Mouse (Mus musculus): ENCODE results near the gene G6pdx.

DNA sequence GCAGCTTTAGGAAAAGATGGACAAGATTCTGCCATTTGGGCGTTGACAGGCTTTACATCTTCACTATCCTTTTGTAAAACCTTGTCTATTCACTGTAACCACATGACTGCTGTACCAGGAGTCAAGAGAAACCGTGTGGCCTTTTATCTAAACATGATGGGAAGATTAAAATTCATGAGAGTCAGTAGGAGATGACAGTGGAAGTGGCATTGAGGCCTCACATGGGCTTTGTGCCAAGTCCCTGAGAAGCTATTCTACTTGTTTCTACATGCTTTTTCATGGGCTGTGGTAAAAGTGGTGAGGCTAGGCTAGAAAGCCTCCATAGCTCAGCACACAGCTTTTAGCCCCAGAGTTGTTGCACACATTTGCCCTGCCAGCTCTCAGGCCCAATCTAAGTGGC is 20.7 kb downstream of the G6pdx start:
- TF ChIP-seq CTCF (IDR thresholded peaks at IDR 0.05; ENCODE audit: borderline replicate concordance, insufficient read depth, low read length), result no peak
- TF ChIP-seq POLR2A (IDR thresholded peaks at IDR 0.05; ENCODE audit: low read depth, low read length), result no peak
